In genomic region chr2:153161684-153162080, GRCm38 (mm10) we compare ENCODE assay signal across 8 mouse cellular contexts. TPM values are rescaled to one million over a fixed set of nuclear protein-coding genes. Genes with fewer than 3 reads are reported as not detected.
DNase-seq lines count a peak whose midpoint lies in the region; ATAC-seq and TF ChIP-seq lines count a peak whose summit lies in the region.

No protein-coding gene starts in this region.

- no peaks in the 10 kb centered on the region for H3K27me3 ChIP-seq in kidney, adult 2 months (replicated peaks; ENCODE audit: control insufficient read depth, insufficient read depth, low read length)
- H3K27me3 ChIP-seq in forebrain, embryonic 16.5 days (replicated peaks; ENCODE audit: control insufficient read depth, insufficient read depth, low read length), result peaks cover 5% of the 10 kb centered on the region; the same call in 1 of the 2 replicates

- H3K79me2 ChIP-seq in macrophage (ENCODE audit: inconsistent target), result peaks cover 53% of the 10 kb centered on the region

- H3K4me3 ChIP-seq in kidney, adult 2 months (ENCODE audit: insufficient read depth, low read depth, low read length), result peak overlapping the region; percentile 83
- H3K4me3 ChIP-seq in forebrain, embryonic 16.5 days (replicated peaks; ENCODE audit: low read length), result peak overlapping the region; percentile 77
- peak overlapping the region; percentile 92 for H3K4me3 ChIP-seq in macrophage (ENCODE audit: inconsistent target)

- peak overlapping the region; percentile 83 for H3K27ac ChIP-seq in kidney, adult 2 months (ENCODE audit: insufficient read depth, low read depth, low read length)
- H3K27ac ChIP-seq in forebrain, embryonic 16.5 days (ENCODE audit: low read length), result peak overlapping the region; percentile 94
- H3K27ac ChIP-seq in macrophage, result peak overlapping the region; percentile 98

- H3K9ac ChIP-seq in forebrain, embryonic 16.5 days (replicated peaks; ENCODE audit: low read depth, low read length), result peak overlapping the region; percentile 83

- H3K4me2 ChIP-seq in forebrain, embryonic 16.5 days (ENCODE audit: low read length), result peak overlapping the region; percentile 99

- no peaks in the 10 kb centered on the region for H3K9me3 ChIP-seq in forebrain, embryonic 16.5 days (ENCODE audit: control insufficient read depth, low read length)

- TF ChIP-seq CTCF in kidney, adult 2 months (conservative IDR thresholded peaks at IDR 0.05; ENCODE audit: insufficient read depth, insufficient read length, low read depth, low read length), result no peak

- DNase-seq in kidney, adult 2 months, result no peak
- no peak for DNase-seq in kidney, postnatal 10 days
- DNase-seq in MN1 (ENCODE audit: low spot score), result peak; percentile 31
- DNase-seq in embryo, embryonic 10 days (ENCODE audit: low spot score), result no peak
- DNase-seq in layer of hippocampus, postnatal 25 days (ENCODE audit: extremely low spot score in 1 of 2, low spot score in 1 of 2), result no peak
- no peak for DNase-seq in yolk sac, embryonic 10.5 days (ENCODE audit: low spot score)

- H3K4me1 ChIP-seq in kidney, adult 2 months (ENCODE audit: control insufficient read depth, insufficient read depth, low read length), result no peaks in the 10 kb centered on the region
- peaks cover 11% of the 10 kb centered on the region for H3K4me1 ChIP-seq in forebrain, embryonic 16.5 days (replicated peaks; ENCODE audit: control insufficient read depth, insufficient read depth, low read length)

- peak; percentile 59 for ATAC-seq in forebrain, embryonic 16.5 days

- H3K36me3 ChIP-seq in kidney, adult 2 months (ENCODE audit: control insufficient read depth, insufficient read depth, low read length), result no peaks in the 10 kb centered on the region
- no peaks in the 10 kb centered on the region for H3K36me3 ChIP-seq in forebrain, embryonic 16.5 days (ENCODE audit: control insufficient read depth, insufficient read depth)
- H3K36me3 ChIP-seq in macrophage (ENCODE audit: inconsistent target), result no peaks in the 10 kb centered on the region

- TF ChIP-seq POLR2A in kidney, adult 2 months (IDR thresholded peaks at IDR 0.05; ENCODE audit: low read depth, low read length), result no peak

- WGBS in kidney, adult 2 months, result under 1% methylated on average over 16 of the region's 16 CpGs
- WGBS in forebrain, embryonic 16.5 days, result 0% methylated on average over 16 of the region's 16 CpGs
- 1% methylated on average over 16 of the region's 16 CpGs for WGBS in macrophage (ENCODE audit: missing documents)

RNA-seq across cellular contexts. Expression of gene Tm9sf4, which starts 0.6 kb away (rescaled TPM):
- 46.0 and 49.5 TPM in 2 replicates for polyA plus RNA-seq in kidney, adult 2 months (2012; rRNA removed)
- polyA plus RNA-seq in forebrain, embryonic 16.5 days (2015; fragmentation: Nextera tagmentation; extraction: Ambion mirVana), result 74.5 and 78.9 TPM in 2 replicates
- 100 to 1,000 TPM; 206 to 532 (median 312) TPM for total RNA-seq in macrophage (2018; cell fraction: chromatin; rRNA removed)
- total RNA-seq in macrophage (2018; cell fraction: cytosol; rRNA removed), result 100 to 1,000 TPM; 104 to 167 (median 140) TPM
- 100 to 1,000 TPM; 197 to 420 (median 240) TPM for total RNA-seq in macrophage (2018; cell fraction: nucleus; rRNA removed)
- polyA plus RNA-seq in macrophage (2018), result 93.5 to 244 TPM (median 125 TPM) in 3 replicates
- 10 to 100 TPM; 88.6 to 97.6 TPM for total RNA-seq in layer of hippocampus, postnatal 25 days (2021)

RNA-seq across cellular contexts. Expression of gene Hck, which starts 53.4 kb away (rescaled TPM):
- polyA plus RNA-seq in kidney, adult 2 months (2012; rRNA removed), result 2.9 and 4.4 TPM in 2 replicates
- 1.8 and 2.1 TPM in 2 replicates for polyA plus RNA-seq in forebrain, embryonic 16.5 days (2015; fragmentation: Nextera tagmentation; extraction: Ambion mirVana)
- total RNA-seq in macrophage (2018; cell fraction: chromatin; rRNA removed), result 100 to 1,000 TPM in 13 of 26 experiments, 10 to 100 TPM in 13; 41.1 to 247 (median 110) TPM
- 100 to 1,000 TPM in 14 of 26 experiments, 10 to 100 TPM in 12; 66.9 to 317 (median 157) TPM for total RNA-seq in macrophage (2018; cell fraction: cytosol; rRNA removed)
- total RNA-seq in macrophage (2018; cell fraction: nucleus; rRNA removed), result 100 to 1,000 TPM in 15 of 26 experiments, 10 to 100 TPM in 11; 50.1 to 367 (median 152) TPM
- polyA plus RNA-seq in macrophage (2018), result 79.1 to 116 TPM (median 113 TPM) in 3 replicates
- total RNA-seq in layer of hippocampus, postnatal 25 days (2021), result 1 to 10 TPM; 1.6 to 1.8 TPM

Comparison
In these comparisons a context has a peak if more than half of its experiments do, and no peak if none do; other contexts are left out.
1. RNA of gene Hck, which starts 53.4 kb away (polyA plus RNA-seq): 79.1 to 116 TPM in macrophage; 2.9 to 4.4 TPM in kidney, adult 2 months and 1.8 to 2.1 TPM in forebrain, embryonic 16.5 days; every median in the first group is over 10 times any median in the second.
2. Peak in every context shown above with its lines, with median percentiles within 50 percentile points of each other: H3K27ac ChIP-seq and H3K4me3 ChIP-seq.